Mouse (Mus musculus): ENCODE data around the gene Mfap2. TPM values are rescaled to one million over a fixed set of nuclear protein-coding genes. Genes with fewer than 3 reads are reported as not detected.

Mfap2 gene
- polyA plus RNA-seq (2014; fragmentation: Nextera tagmentation; extraction: Ambion mirVana): 489 and 509 TPM in 2 replicates

- Histone ChIP-seq H3K36me3 (ENCODE audit: control insufficient read depth, insufficient read depth, low read length) (peaks cover 44% of the 10 kb centered on the region), H3K4me2 (ENCODE audit: low read length) (peak within 1 kb of the TSS; percentile 76), H3K4me3 (ENCODE audit: low read depth, low read length) (peak within 1 kb of the TSS; percentile 52), H3K27ac (ENCODE audit: low read depth) (peak within 1 kb of the TSS; percentile 86), H3K27me3 (replicated peaks; ENCODE audit: control insufficient read depth, insufficient read depth, low read length) (no peaks in the 10 kb centered on the region), H3K9ac (ENCODE audit: low read length) (peak within 1 kb of the TSS; percentile 72), H3K4me1 (replicated peaks; ENCODE audit: control insufficient read depth, insufficient read depth, low read length) (peaks cover 14% of the 10 kb centered on the region), H3K9me3 (ENCODE audit: control insufficient read depth, low read length) (no peaks in the 10 kb centered on the region)
- DNase-seq (ENCODE audit: low spot score) (no peak), ATAC-seq (replicated peaks; ENCODE audit: low FRiP score, low TSS enrichment, low read depth) (no peak)
- WGBS: 10% methylated on average over 7 of the region's 7 CpGs
Observed at GRCm38 (mm10) chr4:141010118-141010517, at the start of gene Mfap2. TSS of gene Mfap2 (plus strand) at chr4:141010418.

- peak within 1 kb of the TSS; percentile 70 for H3K4me3 ChIP-seq (ENCODE audit: low read depth, low read length)
- H3K9ac ChIP-seq (ENCODE audit: low read length): peak within 1 kb of the TSS; percentile 75
- WGBS: 3% methylated on average over 37 of the region's 37 CpGs
Observed at GRCm38 (mm10) chr4:140960781-140961466, 49.3 kb upstream of the Mfap2 start, which contains the start of gene Sdhb. TSS of gene Sdhb (plus strand) at chr4:140961203.

DNA sequence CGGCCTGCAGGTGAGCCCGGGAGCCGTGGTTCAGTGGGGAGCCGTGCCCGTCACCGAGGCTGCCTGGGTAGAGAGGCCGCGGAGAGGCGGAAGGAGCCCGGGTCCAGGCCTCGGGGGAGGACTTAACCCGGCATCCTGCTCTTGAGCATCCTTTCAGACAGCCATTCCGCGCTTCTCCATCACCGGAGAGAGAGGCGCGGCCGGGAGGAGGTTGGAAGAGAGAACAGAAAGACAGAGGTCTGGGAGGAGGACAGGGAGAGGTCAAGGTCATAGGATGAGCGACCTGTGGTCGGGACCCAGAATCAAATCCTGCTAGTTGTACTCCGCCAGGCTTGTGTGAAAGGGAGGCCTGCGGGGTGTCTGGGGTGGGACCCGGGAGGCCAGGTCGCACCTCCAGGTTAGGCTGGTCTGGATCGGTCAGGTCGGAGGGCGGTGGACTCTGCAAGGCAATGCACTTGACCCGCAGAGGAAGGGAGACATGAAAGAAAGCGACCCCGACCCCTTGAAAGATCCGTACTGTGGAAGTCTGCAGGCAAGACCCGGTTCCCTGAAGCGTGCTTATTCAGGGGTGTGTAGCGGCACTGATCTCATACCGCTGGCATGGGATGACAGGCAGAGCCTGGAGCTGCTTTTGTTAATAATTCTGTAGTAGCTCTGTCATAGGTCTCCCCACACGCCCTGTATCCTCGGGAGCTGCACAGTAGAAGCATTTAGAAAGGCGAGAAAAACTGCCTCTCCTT is 48.6 kb upstream of the Mfap2 start:
- Histone ChIP-seq H3K4me2 (ENCODE audit: low read length) (peak overlapping the region; percentile 95), H3K27me3 (replicated peaks; ENCODE audit: control insufficient read depth, insufficient read depth, low read length) (peaks cover 4% of the 10 kb centered on the region; the same call in 1 of the 2 replicates), H3K9ac (ENCODE audit: low read length) (peak overlapping the region; percentile 75), H3K27ac (ENCODE audit: low read depth) (peak overlapping the region; percentile 77), H3K9me3 (ENCODE audit: control insufficient read depth, low read length) (no peaks in the 10 kb centered on the region), H3K4me3 (ENCODE audit: low read depth, low read length) (peak overlapping the region; percentile 70), H3K36me3 (ENCODE audit: control insufficient read depth, insufficient read depth, low read length) (peaks cover 11% of the 10 kb centered on the region), H3K4me1 (replicated peaks; ENCODE audit: control insufficient read depth, insufficient read depth, low read length) (peaks cover 22% of the 10 kb centered on the region)
- peak; percentile 2; the same call in 1 of the 2 replicates for ATAC-seq (replicated peaks; ENCODE audit: low FRiP score, low TSS enrichment, low read depth)
- no peak for DNase-seq (ENCODE audit: low spot score)
- WGBS: 1% methylated on average over 38 of the region's 38 CpGs

More at GRCm38 (mm10) chr4:140960781-140961466, 49.3 kb upstream of the Mfap2 start, which contains the start of gene Sdhb:
- peaks cover 22% of the 10 kb centered on the region for H3K4me1 ChIP-seq (replicated peaks; ENCODE audit: control insufficient read depth, insufficient read depth, low read length)
- H3K27me3 ChIP-seq (replicated peaks; ENCODE audit: control insufficient read depth, insufficient read depth, low read length): peaks cover 4% of the 10 kb centered on the region; the same call in 1 of the 2 replicates
- peaks cover 6% of the 10 kb centered on the region; the same call in 1 of the 2 replicates for H3K36me3 ChIP-seq (ENCODE audit: control insufficient read depth, insufficient read depth, low read length)
- peak within 1 kb of the TSS; percentile 77 for H3K27ac ChIP-seq (ENCODE audit: low read depth)
- ATAC-seq (replicated peaks; ENCODE audit: low FRiP score, low TSS enrichment, low read depth) (peak; percentile 97), DNase-seq (ENCODE audit: low spot score) (peak; percentile 94)
- H3K4me2 ChIP-seq (ENCODE audit: low read length): peak within 1 kb of the TSS; percentile 95
- H3K9me3 ChIP-seq (ENCODE audit: control insufficient read depth, low read length): no peaks in the 10 kb centered on the region

- Histone ChIP-seq H3K27me3 (replicated peaks; ENCODE audit: control insufficient read depth, insufficient read depth, low read length) (no peaks in the 10 kb centered on the region), H3K27ac (ENCODE audit: low read depth) (no peak overlapping the region), H3K36me3 (ENCODE audit: control insufficient read depth, insufficient read depth, low read length) (peaks cover 18% of the 10 kb centered on the region), H3K4me2 (ENCODE audit: low read length) (peak overlapping the region; percentile 95), H3K9ac (ENCODE audit: low read length) (peak overlapping the region; percentile 75), H3K4me1 (replicated peaks; ENCODE audit: control insufficient read depth, insufficient read depth, low read length) (peaks cover 18% of the 10 kb centered on the region), H3K4me3 (ENCODE audit: low read depth, low read length) (peak overlapping the region; percentile 70), H3K9me3 (ENCODE audit: control insufficient read depth, low read length) (no peaks in the 10 kb centered on the region)
- DNase-seq (ENCODE audit: low spot score) (no peak), ATAC-seq (replicated peaks; ENCODE audit: low FRiP score, low TSS enrichment, low read depth) (no peak)
- 71% methylated on average over 8 of the region's 8 CpGs for WGBS
Observed at GRCm38 (mm10) chr4:140962207-140962909, 47.9 kb upstream of the Mfap2 start.

- Histone ChIP-seq H3K4me3 (ENCODE audit: low read depth, low read length) (no peak overlapping the region), H3K4me2 (ENCODE audit: low read length) (peak overlapping the region; percentile 95; the same call in 1 of the 2 replicates), H3K27me3 (replicated peaks; ENCODE audit: control insufficient read depth, insufficient read depth, low read length) (no peaks in the 10 kb centered on the region), H3K4me1 (replicated peaks; ENCODE audit: control insufficient read depth, insufficient read depth, low read length) (peaks cover 14% of the 10 kb centered on the region), H3K9ac (ENCODE audit: low read length) (no peak overlapping the region), H3K36me3 (ENCODE audit: control insufficient read depth, insufficient read depth, low read length) (peaks cover 24% of the 10 kb centered on the region), H3K9me3 (ENCODE audit: control insufficient read depth, low read length) (no peaks in the 10 kb centered on the region), H3K27ac (ENCODE audit: low read depth) (no peak overlapping the region)
- WGBS: 36% methylated on average over 5 of the region's 5 CpGs
- DNase-seq (ENCODE audit: low spot score): no peak
- ATAC-seq (replicated peaks; ENCODE audit: low FRiP score, low TSS enrichment, low read depth): no peak
Observed at GRCm38 (mm10) chr4:140962950-140963349, 47.3 kb upstream of the Mfap2 start.

DNA sequence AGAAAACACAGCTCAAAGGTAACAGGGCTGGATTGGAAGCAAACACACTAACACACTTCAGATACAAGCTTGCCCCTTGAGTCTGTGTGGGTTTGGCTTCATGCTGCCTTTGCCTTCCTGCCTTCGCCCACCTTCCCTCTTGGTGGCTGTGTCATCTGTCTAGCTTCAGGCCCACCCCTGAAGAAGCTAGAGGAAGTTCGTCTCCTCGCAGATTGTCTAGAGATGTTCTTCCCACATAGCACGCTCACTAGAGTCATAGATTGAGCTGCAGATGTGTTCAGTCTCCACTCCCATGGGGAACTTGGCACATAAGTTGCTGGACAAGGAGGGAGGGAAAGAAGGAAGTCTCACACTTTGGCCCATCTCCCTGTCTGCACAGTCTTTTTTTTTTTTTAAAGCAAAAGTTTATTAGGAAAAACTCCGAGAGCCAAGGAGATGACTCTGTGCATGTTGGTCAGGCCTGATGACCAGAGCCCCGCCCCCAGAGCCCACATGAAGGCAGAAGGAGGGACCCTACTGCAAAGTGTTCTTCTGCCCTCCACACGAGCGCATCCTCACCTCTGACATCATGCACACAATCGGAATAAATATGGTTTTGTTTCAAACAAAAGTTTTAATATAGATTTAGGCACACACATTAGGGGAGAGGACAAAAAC is 46.1 kb upstream of the Mfap2 start:
- no peaks in the 10 kb centered on the region for H3K9me3 ChIP-seq (ENCODE audit: control insufficient read depth, low read length)
- H3K4me3 ChIP-seq (ENCODE audit: low read depth, low read length): no peak overlapping the region
- H3K9ac ChIP-seq (ENCODE audit: low read length): no peak overlapping the region
- 77% methylated on average over 9 of the region's 9 CpGs for WGBS
- no peak overlapping the region for H3K27ac ChIP-seq (ENCODE audit: low read depth)
- ATAC-seq (replicated peaks; ENCODE audit: low FRiP score, low TSS enrichment, low read depth) (no peak), DNase-seq (ENCODE audit: low spot score) (no peak)
- no peaks in the 10 kb centered on the region for H3K27me3 ChIP-seq (replicated peaks; ENCODE audit: control insufficient read depth, insufficient read depth, low read length)
- H3K4me2 ChIP-seq (ENCODE audit: low read length): no peak overlapping the region
- H3K36me3 ChIP-seq (ENCODE audit: control insufficient read depth, insufficient read depth, low read length): peaks cover 33% of the 10 kb centered on the region
- peaks cover 14% of the 10 kb centered on the region for H3K4me1 ChIP-seq (replicated peaks; ENCODE audit: control insufficient read depth, insufficient read depth, low read length)

DNA sequence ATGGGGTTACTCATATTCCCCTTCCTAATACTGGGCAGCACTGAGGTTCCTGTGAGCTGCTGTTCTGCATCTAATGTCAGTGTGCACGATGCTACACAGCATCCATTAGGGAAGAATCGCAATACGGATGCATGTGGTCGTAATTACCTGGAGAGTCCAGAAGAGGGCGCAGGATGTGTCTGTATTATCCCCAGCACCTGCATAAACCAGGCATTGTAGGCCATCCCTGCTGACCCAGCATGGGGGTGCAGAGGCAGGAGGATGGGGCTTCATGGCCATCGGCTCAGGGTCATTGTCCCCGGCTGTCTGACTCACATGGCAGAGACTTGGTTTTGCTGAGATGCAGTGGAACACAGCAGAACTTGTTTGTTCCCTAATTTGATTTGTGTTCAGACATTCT is 45.6 kb upstream of the Mfap2 start:
- ATAC-seq (replicated peaks; ENCODE audit: low FRiP score, low TSS enrichment, low read depth) (no peak), DNase-seq (ENCODE audit: low spot score) (peak; percentile 81)
- H3K36me3 ChIP-seq (ENCODE audit: control insufficient read depth, insufficient read depth, low read length): peaks cover 38% of the 10 kb centered on the region
- no peaks in the 10 kb centered on the region for H3K27me3 ChIP-seq (replicated peaks; ENCODE audit: control insufficient read depth, insufficient read depth, low read length)
- H3K4me3 ChIP-seq (ENCODE audit: low read depth, low read length): no peak overlapping the region
- H3K4me2 ChIP-seq (ENCODE audit: low read length): no peak overlapping the region
- peaks cover 14% of the 10 kb centered on the region for H3K4me1 ChIP-seq (replicated peaks; ENCODE audit: control insufficient read depth, insufficient read depth, low read length)
- H3K27ac ChIP-seq (ENCODE audit: low read depth): no peak overlapping the region
- no peak overlapping the region for H3K9ac ChIP-seq (ENCODE audit: low read length)
- H3K9me3 ChIP-seq (ENCODE audit: control insufficient read depth, low read length): no peaks in the 10 kb centered on the region
- 20% methylated on average over 7 of the region's 7 CpGs for WGBS
